Mouse (Mus musculus): ENCODE measurements around the gene Pdzk1ip1. TPM values are rescaled to one million over a fixed set of nuclear protein-coding genes. Genes with fewer than 3 reads are reported as not detected.

Pdzk1ip1 gene
- polyA plus RNA-seq, 1 experiment from 2014 or later: 42.7 TPM

DNA sequence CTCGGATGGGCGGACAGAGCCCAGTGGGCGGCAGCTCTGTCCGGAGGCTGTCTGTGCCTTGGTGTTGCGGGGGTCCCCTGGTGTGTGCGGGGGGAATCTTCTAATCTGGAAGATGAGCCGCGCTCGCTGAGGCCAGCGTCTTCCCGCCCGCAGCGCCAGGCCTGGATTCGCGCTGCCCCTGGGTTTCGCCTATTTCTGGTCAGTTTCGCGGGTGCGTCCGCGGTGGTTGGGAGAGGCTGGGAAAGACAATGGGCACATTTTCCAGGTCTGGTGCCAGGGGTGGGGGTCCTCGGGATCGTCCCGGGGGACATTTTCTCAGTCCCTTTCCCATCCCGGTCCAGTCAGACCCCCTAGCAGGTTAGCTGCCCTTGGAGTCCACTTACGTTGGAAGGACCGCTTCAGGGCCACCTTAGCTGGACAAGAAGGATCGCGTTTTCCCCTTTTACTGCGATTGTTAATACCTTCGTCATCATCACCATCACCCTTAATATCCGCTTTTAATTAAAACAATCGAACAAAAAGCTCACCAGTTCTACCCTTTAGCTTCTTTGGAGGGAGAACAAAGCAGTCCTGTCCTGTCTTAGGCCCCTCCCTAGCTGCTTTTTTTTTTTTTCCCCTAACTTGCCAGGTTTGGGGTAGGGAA lies 30.7 kb upstream of the Pdzk1ip1 start:
- H3K27me3 ChIP-seq (replicated peaks): peaks cover 92% of the 10 kb centered on the region
- no peaks in the 10 kb centered on the region for H3K36me3 ChIP-seq
- peak overlapping the region; percentile 96 for H3K4me2 ChIP-seq
- H3K27ac ChIP-seq (replicated peaks): peak overlapping the region; percentile 84
- no peaks in the 10 kb centered on the region for H3K9me3 ChIP-seq
- 1% methylated on average over 33 of the region's 33 CpGs for WGBS
- ATAC-seq (ENCODE audit: extremely low read depth, insufficient number of reproducible peaks, low FRiP score, low TSS enrichment): no peak
- H3K4me1 ChIP-seq: peaks cover 26% of the 10 kb centered on the region
- H3K9ac ChIP-seq: peak overlapping the region; percentile 83
- H3K4me3 ChIP-seq: peak overlapping the region; percentile 66

DNA sequence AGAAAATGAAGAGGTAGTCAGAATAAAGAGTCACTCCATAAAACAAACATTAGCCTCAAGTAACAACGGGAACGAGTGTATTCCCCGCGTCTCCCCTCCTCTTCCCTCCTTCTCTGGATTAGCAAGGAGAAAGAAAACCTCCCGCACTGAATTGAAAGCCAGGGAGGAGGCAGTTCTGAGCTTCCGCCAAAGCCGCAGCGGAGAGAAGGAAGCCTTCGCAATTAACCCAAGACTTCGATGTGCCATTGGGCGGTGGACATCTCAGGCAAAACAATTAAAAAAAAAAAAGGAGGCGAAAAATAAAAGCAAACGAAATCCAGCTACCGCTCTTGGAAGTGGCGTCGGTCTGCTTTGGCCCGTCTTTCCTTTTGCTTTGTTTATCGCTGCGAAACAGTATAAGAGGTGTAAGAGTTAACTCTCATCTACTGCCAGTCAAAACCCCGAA lies 30.2 kb upstream of the Pdzk1ip1 start:
- peak overlapping the region; percentile 83 for H3K9ac ChIP-seq
- H3K9me3 ChIP-seq: no peaks in the 10 kb centered on the region
- peak overlapping the region; percentile 84 for H3K27ac ChIP-seq (replicated peaks)
- H3K36me3 ChIP-seq: no peaks in the 10 kb centered on the region
- H3K4me3 ChIP-seq: peak overlapping the region; percentile 66
- peaks cover 28% of the 10 kb centered on the region for H3K4me1 ChIP-seq
- WGBS: under 1% methylated on average over 20 of the region's 20 CpGs
- H3K4me2 ChIP-seq: peak overlapping the region; percentile 96
- peaks cover 94% of the 10 kb centered on the region for H3K27me3 ChIP-seq (replicated peaks)
- ATAC-seq (ENCODE audit: extremely low read depth, insufficient number of reproducible peaks, low FRiP score, low TSS enrichment): no peak

- Histone ChIP-seq H3K36me3 (no peaks in the 10 kb centered on the region), H3K9me3 (no peaks in the 10 kb centered on the region), H3K4me2 (peak overlapping the region; percentile 96), H3K27ac (replicated peaks) (peak overlapping the region; percentile 84), H3K4me3 (peak overlapping the region; percentile 66), H3K4me1 (peaks cover 35% of the 10 kb centered on the region), H3K27me3 (replicated peaks) (peaks cover 94% of the 10 kb centered on the region), H3K9ac (peak overlapping the region; percentile 83)
- ATAC-seq (ENCODE audit: extremely low read depth, insufficient number of reproducible peaks, low FRiP score, low TSS enrichment): no peak
- 3% methylated on average over 23 of the region's 23 CpGs for WGBS
Measured at GRCm38 (mm10) chr4:115058871-115059590, 29.5 kb upstream of the Pdzk1ip1 start.

GRCm38 (mm10) chr4:115059871-115060270 lies 28.6 kb upstream of the Pdzk1ip1 start:
- Histone ChIP-seq H3K9me3 (no peaks in the 10 kb centered on the region), H3K4me3 (peak overlapping the region; percentile 66), H3K9ac (peak overlapping the region; percentile 83), H3K4me1 (peaks cover 35% of the 10 kb centered on the region), H3K4me2 (peak overlapping the region; percentile 96), H3K27ac (replicated peaks) (peak overlapping the region; percentile 84), H3K27me3 (replicated peaks) (peaks cover 94% of the 10 kb centered on the region), H3K36me3 (no peaks in the 10 kb centered on the region; the same call in 1 of the 2 replicates)
- no peak for ATAC-seq (ENCODE audit: extremely low read depth, insufficient number of reproducible peaks, low FRiP score, low TSS enrichment)
- 7% methylated on average over 12 of the region's 12 CpGs for WGBS

- H3K4me3 ChIP-seq: peak overlapping the region; percentile 66
- H3K9me3 ChIP-seq: no peaks in the 10 kb centered on the region
- peaks cover 94% of the 10 kb centered on the region for H3K27me3 ChIP-seq (replicated peaks)
- no peak for ATAC-seq (ENCODE audit: extremely low read depth, insufficient number of reproducible peaks, low FRiP score, low TSS enrichment)
- no peaks in the 10 kb centered on the region; the same call in 1 of the 2 replicates for H3K36me3 ChIP-seq
- H3K4me1 ChIP-seq: peaks cover 35% of the 10 kb centered on the region
- WGBS: 20% methylated on average over 3 of the region's 3 CpGs
- peak overlapping the region; percentile 84 for H3K27ac ChIP-seq (replicated peaks)
- H3K4me2 ChIP-seq: peak overlapping the region; percentile 96
- H3K9ac ChIP-seq: peak overlapping the region; percentile 83
Measured at GRCm38 (mm10) chr4:115060753-115061152, 27.8 kb upstream of the Pdzk1ip1 start.

DNA sequence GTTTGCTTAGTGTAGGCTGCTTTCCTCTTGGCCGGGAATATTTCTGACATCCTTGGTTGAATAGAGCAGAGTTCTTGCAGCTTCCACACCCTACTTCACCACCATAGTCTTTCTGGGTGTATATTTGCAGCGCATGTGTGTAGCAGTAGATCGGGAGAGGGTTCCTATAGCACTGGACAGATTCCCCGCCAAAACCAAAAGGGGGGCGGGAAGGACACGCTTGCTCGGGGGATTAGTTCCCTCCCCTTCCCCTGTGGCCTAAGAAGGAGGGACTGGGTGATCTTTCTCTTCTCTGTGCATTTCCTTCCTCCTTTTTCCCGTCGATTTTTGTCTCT lies 26.0 kb upstream of the Pdzk1ip1 start:
- peaks cover 99% of the 10 kb centered on the region for H3K27me3 ChIP-seq (replicated peaks)
- peak overlapping the region; percentile 66 for H3K4me3 ChIP-seq
- peaks cover 24% of the 10 kb centered on the region for H3K4me1 ChIP-seq
- ATAC-seq (ENCODE audit: extremely low read depth, insufficient number of reproducible peaks, low FRiP score, low TSS enrichment): no peak
- H3K36me3 ChIP-seq: no peaks in the 10 kb centered on the region; the same call in 1 of the 2 replicates
- peak overlapping the region; percentile 96 for H3K4me2 ChIP-seq
- no peaks in the 10 kb centered on the region for H3K9me3 ChIP-seq
- WGBS: 1% methylated on average over 9 of the region's 9 CpGs
- H3K9ac ChIP-seq: peak overlapping the region; percentile 82
- peak overlapping the region; percentile 66 for H3K27ac ChIP-seq (replicated peaks)

DNA sequence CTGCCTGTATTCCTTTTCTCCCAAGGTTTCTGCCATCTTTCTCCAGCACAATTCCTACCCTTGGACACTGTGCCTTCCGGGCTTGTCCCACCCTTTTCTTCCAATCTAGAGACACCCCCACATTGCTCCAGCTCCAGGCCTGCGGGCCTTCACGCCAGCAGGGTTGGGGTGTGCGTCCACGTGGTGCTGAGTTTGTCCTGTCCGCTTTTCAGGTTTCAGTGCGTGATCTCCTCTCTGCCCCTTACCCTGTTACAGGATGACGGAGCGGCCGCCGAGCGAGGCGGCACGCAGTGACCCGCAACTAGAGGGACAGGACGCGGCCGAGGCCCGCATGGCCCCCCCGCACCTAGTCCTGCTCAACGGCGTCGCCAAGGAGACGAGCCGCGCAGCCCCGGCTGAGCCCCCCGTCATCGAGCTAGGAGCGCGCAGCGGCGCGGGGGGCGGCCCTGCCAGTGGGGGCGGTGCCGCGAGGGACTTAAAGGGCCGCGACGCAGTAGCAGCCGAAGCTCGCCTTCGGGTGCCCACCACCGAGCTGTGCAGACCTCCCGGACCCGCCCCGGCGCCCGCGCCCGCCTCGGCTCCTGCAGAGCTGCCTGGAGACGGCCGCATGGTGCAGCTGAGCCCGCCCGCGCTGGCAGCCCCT lies 25.5 kb upstream of the Pdzk1ip1 start:
- peak; percentile 79 for ATAC-seq (ENCODE audit: extremely low read depth, insufficient number of reproducible peaks, low FRiP score, low TSS enrichment)
- H3K4me1 ChIP-seq: peaks cover 24% of the 10 kb centered on the region
- under 1% methylated on average over 58 of the region's 58 CpGs for WGBS
- peak overlapping the region; percentile 66 for H3K27ac ChIP-seq (replicated peaks)
- H3K4me3 ChIP-seq: peak overlapping the region; percentile 66
- no peaks in the 10 kb centered on the region for H3K9me3 ChIP-seq
- peak overlapping the region; percentile 82 for H3K9ac ChIP-seq
- peak overlapping the region; percentile 96 for H3K4me2 ChIP-seq
- H3K27me3 ChIP-seq (replicated peaks): peaks cover 99% of the 10 kb centered on the region
- H3K36me3 ChIP-seq: peaks cover under 1% of the 10 kb centered on the region; the same call in 1 of the 2 replicates

DNA sequence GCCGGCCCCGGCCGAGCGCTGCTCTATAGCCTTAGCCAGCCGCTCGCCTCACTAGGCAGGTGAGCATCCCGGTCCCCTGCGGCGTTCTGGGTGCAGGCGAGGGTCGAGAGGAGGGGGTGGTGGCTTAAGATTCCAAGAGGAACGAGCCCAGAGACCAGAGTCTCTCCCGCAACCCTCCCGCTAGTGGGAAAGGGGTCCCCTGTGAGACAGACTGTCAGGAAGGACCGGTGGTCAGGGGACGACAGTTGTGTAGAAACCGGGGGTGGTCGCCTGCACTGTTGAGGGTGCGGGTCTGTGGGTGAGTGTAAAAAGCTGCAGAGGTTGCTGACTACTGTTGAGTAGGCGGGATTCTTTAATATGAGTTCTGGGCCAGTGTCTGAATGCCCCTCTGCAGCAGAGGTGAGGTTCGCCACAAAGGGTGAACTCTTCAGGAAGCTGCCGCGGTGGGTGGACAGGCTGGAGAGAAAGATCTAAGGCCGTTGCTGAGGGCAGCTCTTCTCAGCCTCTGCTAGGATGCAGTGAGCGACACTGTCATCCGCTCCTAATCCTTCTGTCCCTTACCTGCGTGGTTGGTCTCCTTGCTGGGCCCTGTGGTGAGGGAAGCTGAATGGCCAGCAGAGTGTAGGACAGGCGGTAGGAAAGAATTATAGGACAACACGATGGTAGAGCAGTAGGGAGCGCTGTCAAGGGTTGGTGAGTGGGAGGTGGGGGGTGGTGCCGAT lies 24.8 kb upstream of the Pdzk1ip1 start:
- whole genome bisulfite sequencing: 2% methylated on average over 31 of the region's 31 CpGs
- Histone ChIP-seq H3K9me3 (no peaks in the 10 kb centered on the region), H3K4me2 (peak overlapping the region; percentile 96), H3K36me3 (peaks cover 7% of the 10 kb centered on the region), H3K27ac (replicated peaks) (peak overlapping the region; percentile 24; the same call in 1 of the 2 replicates), H3K4me3 (peak overlapping the region; percentile 66), H3K27me3 (replicated peaks) (peaks cover 100% of the 10 kb centered on the region), H3K4me1 (peaks cover 24% of the 10 kb centered on the region), H3K9ac (peak overlapping the region; percentile 82)
- no peak for ATAC-seq (ENCODE audit: extremely low read depth, insufficient number of reproducible peaks, low FRiP score, low TSS enrichment)

GRCm38 (mm10) chr4:115071668-115072067 lies 16.8 kb upstream of the Pdzk1ip1 start:
- ATAC-seq (ENCODE audit: extremely low read depth, insufficient number of reproducible peaks, low FRiP score, low TSS enrichment): no peak
- peaks cover 81% of the 10 kb centered on the region for H3K27me3 ChIP-seq (replicated peaks)
- 0 out of 2 replicates have a peak, but pooled peaks cover 10% of the 10 kb centered on the region for H3K4me1 ChIP-seq
- H3K9ac ChIP-seq: no peak overlapping the region
- H3K4me2 ChIP-seq: no peak overlapping the region
- H3K9me3 ChIP-seq: no peaks in the 10 kb centered on the region
- WGBS: 17% methylated on average over 1 of the region's 1 CpGs
- H3K36me3 ChIP-seq: peaks cover 23% of the 10 kb centered on the region; the same call in 1 of the 2 replicates
- no peak overlapping the region for H3K4me3 ChIP-seq
- no peak overlapping the region for H3K27ac ChIP-seq (replicated peaks)

- Histone ChIP-seq H3K4me1 (peaks cover 22% of the 10 kb centered on the region), H3K9ac (no peak overlapping the region), H3K36me3 (0 out of 2 replicates have a peak, but pooled peaks cover 5% of the 10 kb centered on the region), H3K27me3 (replicated peaks) (peaks cover 64% of the 10 kb centered on the region), H3K27ac (replicated peaks) (peak overlapping the region; percentile 84), H3K4me3 (no peak overlapping the region), H3K9me3 (no peaks in the 10 kb centered on the region), H3K4me2 (no peak overlapping the region)
- 77% methylated on average over 1 of the region's 1 CpGs for WGBS
- no peak for ATAC-seq (ENCODE audit: extremely low read depth, insufficient number of reproducible peaks, low FRiP score, low TSS enrichment)
Measured at GRCm38 (mm10) chr4:115074789-115075188, 13.7 kb upstream of the Pdzk1ip1 start.
